Mouse (Mus musculus) lung, postnatal 0 days (tissue): ENCODE measurements at regions not wholly inside any gene's neighbourhood (a gene's known extent, or its start where the extent isn't known, plus 50 kb on each side); places are given as distances from the start of the nearest gene placed in this dataset.

Experiments
- CTCF ChIP-seq: IDR thresholded peaks from 2 replicates; pipeline ENCODE4 v1.5.1; 2016; ENCODE audit warnings: antibody characterized with exemption, mild to moderate bottlenecking
- EP300 ChIP-seq: IDR thresholded peaks from 2 replicates; pipeline ENCODE4 v1.6.1; 2016; ENCODE audit warnings: antibody characterized with exemption, mild to moderate bottlenecking, control low read depth

DNA sequence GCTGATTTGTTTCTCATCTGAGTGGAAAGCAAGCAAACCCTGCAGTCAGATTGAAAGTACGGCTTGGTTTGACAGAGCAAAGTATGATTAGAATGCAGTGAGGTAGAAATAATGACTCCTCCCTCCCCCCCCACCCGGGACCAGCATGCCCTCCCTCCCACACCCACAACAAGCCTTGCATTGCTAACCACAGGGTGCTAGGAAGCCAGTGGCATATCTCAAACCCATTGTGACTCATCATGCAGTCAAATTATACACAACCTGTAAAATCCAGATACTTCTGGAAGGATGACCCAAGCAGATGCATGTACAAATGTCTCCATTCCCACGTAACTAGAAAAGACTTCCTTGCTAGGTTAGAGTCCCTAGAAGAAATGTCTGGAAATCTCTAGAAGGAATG, 254.8 kb downstream of the Pdcd6ip start:
- TF ChIP-seq CTCF (no peak), EP300 (no peak)
